Mouse (Mus musculus) testis, adult 2 months (tissue): Measurements from ENCODE around the gene 1810010H24Rik. TPM values are rescaled to one million over a fixed set of nuclear protein-coding genes. Genes with fewer than 3 reads are reported as not detected.
A peak's percentile ranks its signal among the peaks of the same experiment; 100 is the strongest.

Experiments
- H3K27ac ChIP-seq: fragments of 200-500 bp; 2 replicates; pipeline ENCODE4 v1.5.1; 2012; ENCODE audit warnings: low read depth, low read length; ENCODE audit not compliant: control insufficient read depth, insufficient read depth
- H3K27me3 ChIP-seq: fragments of 200-500 bp; 2 replicates; pipeline ENCODE4 v1.6.1; 2012; ENCODE audit warnings: mild to moderate bottlenecking, low read length, moderate library complexity; ENCODE audit not compliant: control insufficient read depth, insufficient read depth
- H3K36me3 ChIP-seq: fragments of 200-500 bp; 2 replicates; pipeline ENCODE4 v1.6.1; 2012; ENCODE audit warnings: mild to moderate bottlenecking, low read length; ENCODE audit not compliant: control insufficient read depth, insufficient read depth
- H3K4me1 ChIP-seq: fragments of 200-500 bp; 2 replicates; pipeline ENCODE4 v1.6.1; 2012; ENCODE audit warnings: low read length; ENCODE audit not compliant: control insufficient read depth, insufficient read depth
- H3K4me3 ChIP-seq: fragments of 200-500 bp; 2 replicates; pipeline ENCODE4 v1.5.1; 2012; ENCODE audit warnings: low read depth, mild to moderate bottlenecking, low read length, moderate library complexity, mixed read lengths; ENCODE audit not compliant: control insufficient read depth
- CTCF ChIP-seq: fragments of 200-500 bp; IDR thresholded peaks from 2 replicates; pipeline ENCODE4 v1.5.1; 2012; ENCODE audit warnings: low read depth, mild to moderate bottlenecking, inconsistent platforms, low read length, moderate library complexity; ENCODE audit not compliant: control insufficient read depth, insufficient read depth, insufficient replicate concordance
- POLR2A ChIP-seq: fragments of 200-500 bp; IDR thresholded peaks from 2 replicates; pipeline ENCODE4 v1.6.1; 2012; ENCODE audit warnings: low read depth, mild to moderate bottlenecking, inconsistent platforms, low read length, moderate library complexity; ENCODE audit not compliant: control insufficient read depth
- polyA plus RNA-seq: library from polyadenylated mRNA; depleted of rRNA; stranded (reverse); fragments of >200 nt; gene quantifications from 2 replicates; pipeline ENCODE4 v1.2.3, GENCODE M21; 2012

1810010H24Rik gene
- polyA plus RNA-seq, 1 experiment, result 0.62 TPM

DNA sequence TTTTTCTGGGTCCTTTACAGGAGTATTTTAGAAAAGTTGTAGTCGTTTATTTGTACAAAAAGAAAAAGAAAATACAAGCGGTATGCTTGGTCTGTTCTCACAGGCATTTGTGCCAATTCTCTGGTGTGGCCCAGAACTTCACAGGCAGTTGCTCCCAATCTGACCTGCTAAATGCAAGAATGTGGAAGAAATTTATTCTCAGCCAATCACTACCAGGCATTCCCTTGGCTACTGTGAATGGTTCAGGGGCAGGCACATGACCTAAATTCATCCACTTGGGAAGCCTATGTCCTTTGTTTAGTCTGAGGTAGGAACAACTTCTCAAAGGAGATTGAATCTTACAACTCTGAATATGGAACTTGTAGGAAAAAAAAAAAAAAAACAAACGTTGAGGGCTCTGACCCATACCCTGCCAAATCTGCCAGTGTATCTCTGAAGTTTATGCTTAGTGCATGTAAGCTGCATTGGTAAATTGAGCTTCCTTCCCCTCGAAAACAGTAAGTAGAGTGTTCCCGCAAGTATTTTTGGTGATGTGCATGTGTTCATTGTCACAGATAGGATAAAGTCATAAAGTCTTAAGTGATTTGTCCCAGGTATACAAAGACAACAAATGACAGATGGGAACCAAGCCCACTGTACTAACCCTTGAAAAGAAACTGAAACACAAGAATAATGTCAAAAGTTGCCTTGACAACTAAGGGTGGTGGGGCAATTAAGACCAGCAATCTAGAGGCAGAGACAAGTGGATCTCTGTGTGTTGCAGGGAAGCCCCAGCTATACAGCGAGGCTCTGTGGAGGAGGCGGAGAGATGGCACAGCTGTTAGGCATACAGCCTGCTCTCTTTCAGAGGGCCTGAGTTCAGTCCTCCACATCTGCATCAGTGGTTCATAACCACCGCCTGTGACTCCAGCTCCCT, 23.5 kb upstream of the 1810010H24Rik start:
- TF ChIP-seq POLR2A (no peak), CTCF (no peak)
- H3K4me3 ChIP-seq, result no peak overlapping the region

DNA sequence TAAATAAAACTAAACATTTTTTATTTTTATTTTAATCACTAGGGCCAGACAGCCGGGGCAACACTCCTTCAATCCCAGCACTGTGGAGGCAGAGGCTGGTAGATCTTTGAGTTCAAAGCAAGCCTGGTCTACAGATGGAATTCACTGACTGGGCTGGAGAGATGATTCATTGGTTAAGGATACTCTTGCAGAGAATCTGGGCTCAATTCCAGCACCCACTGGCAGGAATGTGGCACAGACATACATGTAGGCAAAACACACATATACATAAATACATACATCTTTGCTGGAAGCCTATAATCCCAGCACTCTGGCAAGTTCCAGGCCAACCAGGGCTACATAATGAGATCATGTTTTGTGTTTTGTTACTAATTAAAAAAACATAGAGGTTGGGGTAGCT, 19.9 kb upstream of the 1810010H24Rik start:
- no peak overlapping the region for H3K27ac ChIP-seq
- H3K27me3 ChIP-seq, result no peaks in the 10 kb centered on the region
- H3K4me1 ChIP-seq, result no peaks in the 10 kb centered on the region
- TF ChIP-seq CTCF (no peak), POLR2A (no peak)
- H3K36me3 ChIP-seq, result no peaks in the 10 kb centered on the region
- no peak overlapping the region for H3K4me3 ChIP-seq

More for the DNA sequence above, 23.5 kb upstream of the 1810010H24Rik start:
- Histone ChIP-seq H3K27ac (no peak overlapping the region), H3K36me3 (no peaks in the 10 kb centered on the region), H3K4me1 (no peaks in the 10 kb centered on the region; the same call in 1 of the 2 replicates), H3K27me3 (no peaks in the 10 kb centered on the region)

DNA sequence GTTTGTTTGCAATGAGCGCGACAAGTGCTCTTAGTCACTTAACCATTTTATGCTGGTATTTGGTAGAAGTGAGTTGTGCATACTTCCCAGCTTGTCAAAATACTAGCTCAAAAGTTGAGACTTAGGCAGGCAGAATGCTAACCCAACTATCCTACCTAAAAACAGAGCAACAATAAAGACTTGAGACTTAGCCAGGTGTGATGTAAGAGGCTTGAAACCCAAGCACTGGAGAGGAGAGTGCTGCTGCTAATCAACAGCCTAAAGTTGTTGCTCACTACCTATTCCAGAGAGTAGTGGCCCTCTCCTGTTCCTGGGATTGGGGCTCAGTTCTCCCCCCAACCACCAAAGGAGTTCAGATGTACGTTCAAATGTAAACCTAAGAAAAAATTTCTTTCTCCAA, 15.0 kb upstream of the 1810010H24Rik start:
- no peaks in the 10 kb centered on the region for H3K36me3 ChIP-seq
- no peak for TF ChIP-seq POLR2A
- H3K4me1 ChIP-seq, result peaks cover 13% of the 10 kb centered on the region
- no peak overlapping the region for H3K27ac ChIP-seq
- no peak overlapping the region for H3K4me3 ChIP-seq
- H3K27me3 ChIP-seq, result no peaks in the 10 kb centered on the region

DNA sequence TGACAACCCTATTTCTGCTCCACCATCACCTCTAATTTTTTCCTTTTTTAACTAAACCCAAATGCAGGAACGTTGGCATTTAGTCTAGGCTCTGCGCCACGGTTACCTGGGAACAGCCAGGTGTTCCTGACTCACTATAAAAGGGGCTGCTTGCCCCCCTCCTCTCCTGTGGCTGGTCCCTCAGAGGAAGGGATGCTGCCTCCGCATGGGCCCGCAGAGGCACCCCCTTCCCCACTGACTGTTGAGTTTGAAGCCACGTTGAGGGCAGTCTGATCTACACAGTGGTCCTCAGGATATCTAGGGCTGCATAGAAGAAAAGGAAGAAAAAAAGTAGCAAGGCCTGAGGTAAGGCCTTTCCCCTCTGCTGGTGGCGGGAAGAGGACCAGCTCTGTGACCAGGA, 14.3 kb upstream of the 1810010H24Rik start:
- H3K27ac ChIP-seq, result peak overlapping the region; percentile 1; the same call in 1 of the 2 replicates
- peak overlapping the region; percentile 98 for H3K4me3 ChIP-seq
- no peak for TF ChIP-seq POLR2A
- TF ChIP-seq CTCF, result no peak
- H3K4me1 ChIP-seq, result peaks cover 13% of the 10 kb centered on the region
- no peaks in the 10 kb centered on the region for H3K27me3 ChIP-seq
- H3K36me3 ChIP-seq, result no peaks in the 10 kb centered on the region

GRCm38 (mm10) chr11:107011669-107012323, 13.7 kb upstream of the 1810010H24Rik start:
- Histone ChIP-seq H3K4me3 (peak overlapping the region; percentile 98), H3K27ac (peak overlapping the region; percentile 99)
- TF ChIP-seq CTCF (no peak), POLR2A (no peak)

DNA sequence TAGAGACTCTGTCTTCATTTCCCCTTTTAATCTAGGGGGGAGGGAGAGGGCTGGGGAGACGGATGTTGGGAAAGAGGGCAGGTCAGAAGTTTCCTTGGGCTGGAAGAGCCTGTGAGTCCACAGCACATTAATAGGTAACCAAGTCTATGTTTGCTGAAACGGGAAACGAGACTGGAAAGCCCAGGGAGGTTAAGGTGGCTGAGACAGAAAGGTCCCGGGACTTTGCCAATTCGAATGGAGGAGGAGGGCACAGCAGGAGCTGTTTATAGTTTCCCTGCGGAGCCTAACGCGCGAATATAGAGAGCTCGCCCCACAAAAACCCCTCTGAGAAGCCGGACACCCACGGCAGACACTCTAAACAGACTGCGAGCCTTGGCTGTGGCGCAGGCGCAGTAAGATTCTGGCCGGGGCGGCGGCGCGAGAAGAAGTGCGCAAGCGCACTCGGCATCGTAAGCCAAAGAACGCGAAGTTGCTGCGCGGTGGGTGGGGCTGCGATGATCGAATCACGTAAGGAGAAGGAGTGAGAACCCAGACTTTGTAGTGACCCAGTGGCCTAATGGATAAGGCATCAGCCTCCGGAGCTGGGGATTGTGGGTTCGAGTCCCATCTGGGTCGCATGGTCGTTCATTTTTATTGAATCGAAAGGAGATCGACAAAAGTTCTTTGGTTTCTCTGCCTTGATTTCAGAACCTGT, 13.0 kb upstream of the 1810010H24Rik start:
- H3K27ac ChIP-seq, result peak overlapping the region; percentile 99
- TF ChIP-seq POLR2A (peak; percentile 98), CTCF (0 out of 2 replicates have a peak, but pooled peaks have one; percentile 9)
- peaks cover 13% of the 10 kb centered on the region for H3K4me1 ChIP-seq
- no peaks in the 10 kb centered on the region for H3K27me3 ChIP-seq
- no peaks in the 10 kb centered on the region for H3K36me3 ChIP-seq
- peak overlapping the region; percentile 98 for H3K4me3 ChIP-seq

More at GRCm38 (mm10) chr11:107011669-107012323, 13.7 kb upstream of the 1810010H24Rik start:
- H3K4me1 ChIP-seq, result peaks cover 13% of the 10 kb centered on the region
- H3K27me3 ChIP-seq, result no peaks in the 10 kb centered on the region
- no peaks in the 10 kb centered on the region for H3K36me3 ChIP-seq

DNA sequence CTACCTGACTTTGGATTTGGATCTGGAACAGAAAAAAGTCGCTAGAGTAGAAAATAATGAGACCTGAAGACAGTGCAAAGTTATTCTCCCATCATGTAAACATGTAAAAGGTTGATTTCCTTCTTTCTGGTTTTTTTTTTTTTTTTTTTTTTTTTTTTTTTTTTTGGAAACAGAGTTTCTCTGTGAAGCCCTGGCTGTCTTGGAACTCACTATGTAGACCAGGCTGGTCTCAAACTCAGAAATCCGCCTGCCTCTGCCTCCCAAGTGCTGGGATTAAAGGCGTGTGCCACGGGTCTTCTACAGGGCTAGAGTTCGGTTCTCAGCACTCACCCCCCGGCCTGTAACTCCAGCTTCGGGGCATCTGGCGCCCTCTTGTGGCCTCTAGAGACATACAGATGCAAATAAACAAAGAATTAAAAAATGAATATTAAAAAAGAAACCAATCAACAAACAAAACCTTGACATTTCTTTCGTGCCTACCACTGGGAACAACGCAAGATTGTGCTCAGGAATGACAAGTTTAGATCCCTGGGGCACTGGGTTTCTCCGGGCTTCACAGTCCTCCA, 11.4 kb upstream of the 1810010H24Rik start:
- H3K27ac ChIP-seq, result no peak overlapping the region
- H3K4me1 ChIP-seq, result peaks cover 16% of the 10 kb centered on the region
- H3K36me3 ChIP-seq, result no peaks in the 10 kb centered on the region
- H3K4me3 ChIP-seq, result peak overlapping the region; percentile 35
- peak; percentile 35; the same call in 1 of the 2 replicates for TF ChIP-seq CTCF
- no peak for TF ChIP-seq POLR2A
- H3K27me3 ChIP-seq, result no peaks in the 10 kb centered on the region
